Mouse (Mus musculus): ENCODE results near the gene Pced1b. TPM values are rescaled to one million over a fixed set of nuclear protein-coding genes. Genes with fewer than 3 reads are reported as not detected.

Pced1b gene
- total RNA-seq, 2 experiments from 2014 or later = 2.3 to 2.5 TPM

DNA sequence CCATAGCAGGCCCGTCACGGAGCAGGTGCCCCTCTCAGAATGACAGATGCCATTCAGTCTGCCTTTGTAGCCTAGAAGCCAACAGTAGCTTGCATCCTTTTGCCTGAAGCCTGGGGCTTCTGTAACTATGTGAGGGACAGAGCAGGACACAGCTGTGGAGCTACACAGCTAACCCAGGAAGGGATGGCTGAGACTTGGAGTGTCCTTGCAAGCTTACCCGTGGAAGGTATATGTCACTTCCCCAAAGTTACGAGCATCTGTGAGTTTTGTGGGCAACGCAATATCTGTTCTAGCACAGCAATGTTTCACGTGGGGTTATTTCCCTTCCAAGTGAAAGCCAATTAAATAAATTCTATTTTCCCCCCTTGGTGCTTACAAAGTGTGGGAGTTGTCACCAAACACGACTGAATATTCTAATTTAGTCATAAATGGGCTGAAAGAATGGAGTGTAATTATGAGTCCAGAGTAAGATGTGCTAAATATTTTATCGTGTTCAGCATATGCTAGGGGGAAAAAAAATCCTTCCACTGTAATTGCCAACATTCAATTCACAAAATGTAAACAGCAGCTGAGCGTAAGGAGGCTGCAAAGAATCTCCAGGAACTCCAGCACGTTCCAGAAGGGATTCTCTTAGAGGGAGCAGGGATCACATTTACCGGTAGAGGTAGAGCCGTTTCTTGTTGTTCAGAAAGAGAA, 168.0 kb downstream of the Pced1b start:
- no peak for DNase-seq (ENCODE audit: low spot score)
- intact Hi-C loops (cut with DNase I) = no loop called here

DNA sequence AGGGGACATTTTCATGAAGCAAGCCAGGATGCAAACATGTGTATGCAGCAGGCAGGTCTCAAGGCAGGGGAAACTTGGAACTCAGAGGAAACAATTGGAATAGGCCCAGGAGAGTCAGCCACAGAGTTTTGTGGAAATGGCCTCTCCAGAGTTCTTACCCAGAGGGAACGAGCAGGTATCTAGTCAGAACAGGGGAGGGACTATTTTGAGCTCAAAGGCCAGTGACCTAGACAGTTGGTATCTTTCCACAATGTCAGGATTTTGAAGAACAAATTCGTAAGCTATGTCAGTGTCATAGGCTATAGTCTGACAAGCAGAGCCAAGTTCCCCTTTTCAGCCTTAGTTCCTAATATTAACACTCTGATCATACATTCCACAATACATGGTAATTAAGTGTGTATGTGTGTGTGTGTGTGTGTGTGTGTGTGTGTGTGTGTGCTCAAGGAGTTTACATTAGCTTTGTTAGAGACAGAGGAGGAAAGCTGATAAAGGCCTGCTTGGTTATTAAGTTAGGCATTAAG, 168.6 kb downstream of the Pced1b start:
- no peak for DNase-seq (ENCODE audit: low spot score)
- intact Hi-C loops (cut with DNase I) = no loop called here

DNA sequence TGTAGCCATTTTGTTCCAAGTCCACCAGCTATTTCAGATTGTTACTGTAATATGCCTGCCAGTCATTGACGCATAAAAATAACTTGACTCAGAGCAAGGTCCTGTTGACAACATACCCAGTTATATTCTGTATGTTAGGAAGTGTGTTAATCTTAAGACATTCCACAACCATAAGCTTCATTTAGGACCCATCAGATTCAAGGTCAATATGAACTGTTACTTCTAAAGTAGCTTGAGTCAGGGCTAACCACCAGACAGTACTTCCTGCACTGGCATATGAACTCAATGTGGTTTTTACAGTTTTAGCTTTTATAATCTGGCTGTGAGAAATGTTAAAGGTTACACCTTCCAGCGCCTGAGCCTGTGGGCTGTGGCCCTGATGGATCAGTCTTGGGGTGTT, 173.4 kb downstream of the Pced1b start:
- no peak for DNase-seq (ENCODE audit: low spot score)
- intact Hi-C loops (cut with DNase I) = no loop called here

DNA sequence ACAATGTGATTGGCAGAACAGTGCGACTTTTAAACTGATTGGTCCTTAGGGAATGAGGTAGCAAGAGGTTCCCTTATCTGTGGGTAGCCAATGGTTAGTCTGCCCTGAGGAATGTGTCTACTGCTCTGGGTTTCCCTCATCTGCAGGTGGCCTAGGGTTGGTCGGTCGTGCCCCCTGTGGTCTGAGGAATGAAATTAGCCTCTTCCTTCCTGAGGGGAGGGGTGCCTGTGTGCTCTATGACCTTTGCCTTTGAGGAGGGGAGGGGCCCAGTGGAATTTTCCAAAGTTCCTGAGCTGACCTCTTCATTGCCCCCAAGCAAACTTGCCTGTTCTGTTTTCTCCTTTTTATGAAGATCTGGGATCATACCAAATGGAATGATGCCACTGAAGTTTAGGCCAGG, 174.6 kb downstream of the Pced1b start:
- no peak for DNase-seq (ENCODE audit: low spot score)
- intact Hi-C loops (cut with DNase I) = no loop called here

DNA sequence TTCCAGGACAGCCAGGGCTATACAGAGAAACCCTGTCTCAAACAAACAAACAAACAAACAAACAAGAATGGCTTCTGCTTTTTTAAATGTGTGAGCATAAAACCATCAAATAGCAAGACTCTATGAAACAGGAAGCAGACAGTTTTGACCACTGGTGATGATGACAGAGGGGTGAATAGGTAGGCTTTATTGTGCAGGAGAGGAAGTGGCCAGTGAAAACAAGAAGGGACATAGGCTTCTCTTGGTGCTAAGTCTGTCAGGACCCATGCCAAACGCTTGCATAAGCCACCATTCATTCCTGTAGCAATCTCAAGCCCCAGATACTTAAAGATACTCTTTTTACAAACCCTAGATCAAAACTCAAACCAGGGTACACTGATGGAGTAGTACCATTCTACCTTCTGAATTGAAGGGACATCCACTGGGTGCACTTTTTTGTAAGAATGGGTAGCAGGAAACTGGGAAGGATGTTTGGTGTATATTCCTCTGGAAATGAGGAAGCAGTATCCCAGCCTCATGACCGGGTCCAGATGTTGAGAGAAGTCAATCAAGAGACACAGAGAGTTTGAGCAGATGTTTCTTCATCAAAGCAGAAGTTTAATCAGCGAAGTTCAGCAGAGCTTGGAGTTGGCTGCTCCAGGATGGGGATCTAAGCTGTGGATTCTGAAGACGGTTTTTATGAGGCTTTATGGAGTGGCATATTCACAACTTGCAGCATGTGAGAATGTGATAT, 175.5 kb downstream of the Pced1b start:
- intact Hi-C loops (cut with DNase I) = no loop called here
- no peak for DNase-seq (ENCODE audit: low spot score)

DNA sequence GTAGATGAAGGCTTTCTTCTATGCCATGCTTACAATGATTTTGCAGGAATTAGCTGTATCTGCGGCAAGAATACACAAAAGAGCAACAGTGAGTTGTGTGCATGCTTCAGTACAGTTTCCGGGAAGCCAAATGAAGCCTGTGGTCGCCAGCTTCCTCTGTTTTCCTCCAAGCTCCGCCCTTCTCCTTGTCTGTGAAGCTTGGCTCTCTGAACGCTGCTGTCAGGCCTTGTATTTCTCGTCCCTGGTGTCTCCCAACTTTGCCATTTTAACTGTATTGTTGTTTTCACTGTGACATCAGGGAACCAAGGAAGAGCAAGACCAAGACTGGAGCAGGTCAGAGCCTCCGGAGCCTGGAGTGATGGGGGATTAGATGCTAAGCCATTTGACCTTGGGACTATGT, 177.5 kb downstream of the Pced1b start:
- no peak for DNase-seq (ENCODE audit: low spot score)
- intact Hi-C loops (cut with DNase I) = no loop called here

DNA sequence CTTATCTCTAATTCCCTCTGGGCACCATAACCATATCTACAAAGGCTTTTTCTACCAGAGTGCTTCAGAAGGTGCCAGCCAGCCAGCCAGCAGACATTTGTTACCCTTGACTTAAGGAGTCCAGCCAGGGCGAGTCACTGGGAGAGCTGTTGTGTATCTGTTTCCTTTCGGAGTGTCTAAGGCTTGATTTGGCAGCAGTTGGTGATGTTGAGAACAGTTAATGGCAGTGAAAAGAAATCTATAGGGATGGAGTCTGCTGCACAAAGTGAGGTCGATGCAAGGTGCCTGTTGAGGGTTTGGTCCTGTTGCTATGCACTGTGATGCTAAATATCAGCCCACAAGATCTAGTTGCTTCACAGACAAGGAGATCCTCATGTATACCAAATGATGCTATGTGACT, 178.1 kb downstream of the Pced1b start:
- intact Hi-C loops (cut with DNase I) = no loop called here
- no peak for DNase-seq (ENCODE audit: low spot score)

DNA sequence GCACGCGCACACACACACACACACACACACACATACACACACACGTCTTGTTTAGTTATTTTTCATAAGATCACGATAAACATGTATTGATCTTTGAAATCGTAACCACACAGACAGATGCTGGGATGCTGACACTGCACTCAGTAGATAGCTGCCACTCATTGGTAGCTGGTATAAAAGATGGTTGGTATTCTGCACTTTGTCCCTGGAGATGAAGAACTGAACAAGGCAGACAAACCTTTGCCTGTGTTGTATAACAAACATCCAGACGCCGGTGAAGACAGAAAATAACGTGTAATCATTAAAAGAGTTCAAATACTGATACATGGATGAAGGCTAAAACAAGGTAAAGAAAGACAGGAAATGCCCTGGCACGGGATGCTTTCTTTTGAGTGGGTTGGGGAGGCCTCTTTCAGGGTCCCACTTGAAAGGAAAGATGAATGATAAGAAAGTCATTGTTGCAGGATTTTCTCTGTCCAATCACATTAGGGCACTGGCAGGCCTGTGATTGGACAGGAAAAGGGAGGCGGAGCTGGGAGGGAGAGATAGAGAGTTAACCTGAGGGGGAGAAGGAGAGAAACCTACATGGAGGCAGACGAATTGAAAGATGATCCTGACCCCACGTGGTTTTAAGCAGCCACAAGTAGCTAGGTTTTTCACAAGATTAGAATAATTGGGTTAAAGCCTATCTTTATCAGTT, 182.4 kb downstream of the Pced1b start:
- intact Hi-C loops (cut with DNase I) = no loop called here
- DNase-seq (ENCODE audit: low spot score) = no peak

DNA sequence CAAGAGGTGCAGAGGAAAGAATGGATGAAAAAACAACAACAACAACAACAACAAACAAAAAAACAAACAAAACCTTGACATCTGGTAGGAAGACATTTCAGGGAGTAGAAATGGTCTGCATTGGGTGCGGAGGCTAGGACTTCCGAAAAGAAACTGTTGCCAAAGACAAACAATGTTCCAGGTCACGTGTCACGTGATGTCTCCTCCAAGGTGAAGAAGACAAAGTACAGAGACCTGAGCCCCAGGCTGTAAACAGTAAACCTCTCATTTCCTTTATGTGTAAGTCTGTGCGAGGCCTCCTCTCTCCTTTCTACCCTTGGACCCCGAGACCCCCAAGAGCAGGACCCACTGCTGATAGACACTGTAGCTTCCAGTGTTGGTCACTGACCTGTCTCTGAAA, 184.6 kb downstream of the Pced1b start:
- intact Hi-C loops (cut with DNase I) = no loop called here
- no peak for DNase-seq (ENCODE audit: low spot score)

DNA sequence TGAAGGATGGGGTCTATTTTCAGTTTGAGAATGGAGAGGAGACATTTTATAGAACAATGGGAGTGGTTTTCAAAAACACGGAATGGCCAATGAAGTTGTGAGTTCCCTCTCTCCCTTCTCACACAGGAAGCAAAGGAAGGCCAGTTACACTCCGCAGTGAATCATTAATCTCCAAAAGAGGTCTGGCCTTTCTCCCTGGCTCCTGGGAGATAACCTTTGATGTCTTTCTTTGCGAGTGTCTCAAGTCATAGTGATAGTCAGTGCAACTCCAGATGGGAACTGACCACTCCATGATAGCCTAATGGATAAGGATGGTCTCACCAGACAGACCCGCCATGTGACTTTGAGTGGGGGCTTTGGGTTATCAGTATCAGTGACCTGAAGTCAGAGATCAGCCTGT, 185.3 kb downstream of the Pced1b start:
- intact Hi-C loops (cut with DNase I) = no loop called here
- DNase-seq (ENCODE audit: low spot score) = no peak

Other genes with a start within 250 kb of the Pced1b start
- gene Slc38a4, start 191.2 kb upstream of the Pced1b start, total RNA-seq (2021) = 10 to 100 TPM; 10.6 to 17.1 TPM
- 1 to 10 TPM; 5.2 to 7.0 TPM for gene Amigo2, start 180 bp downstream of the Pced1b start, total RNA-seq (2021)

Data from heart, postnatal 25 days (tissue).